Mouse (Mus musculus) MEL (cell line): ENCODE measurements around the gene Acot7.

Source experiments
- ELF1 ChIP-seq: IDR thresholded peaks from 2 replicates; pipeline ENCODE4 v1.6.1; 2014; ENCODE audit warnings: low read depth, mild to moderate bottlenecking, inconsistent platforms, low read length, improper control_type of control experiment, moderate library complexity
- EP300 ChIP-seq, 2 experiments: IDR thresholded peaks; 2 replicates each; pipeline ENCODE4 v1.6.1; 2011; ENCODE audit warnings: improper control_type of control experiment in 2 of 2, low read length in 2 of 2, low read depth in 1 of 2, mild to moderate bottlenecking in 1 of 2
- HCFC1 ChIP-seq: IDR thresholded peaks from 2 replicates; pipeline ENCODE4 v1.6.1; 2012; ENCODE audit warnings: low read depth, mild to moderate bottlenecking, inconsistent platforms, low read length, improper control_type of control experiment, moderate library complexity
- MXI1 ChIP-seq: IDR thresholded peaks from 2 replicates; pipeline ENCODE4 v1.6.1; 2011; ENCODE audit warnings: mild to moderate bottlenecking, low read depth, low read length, improper control_type of control experiment
- MYC ChIP-seq: IDR thresholded peaks from 2 replicates; pipeline ENCODE4 v1.6.1; 2011; ENCODE audit warnings: low read depth, mild to moderate bottlenecking, low read length, improper control_type of control experiment, moderate library complexity
- TCF12 ChIP-seq: IDR thresholded peaks from 2 replicates; pipeline ENCODE4 v1.6.1; 2014; ENCODE audit warnings: low read depth, mild to moderate bottlenecking, inconsistent platforms, low read length, improper control_type of control experiment, moderate library complexity

- TF ChIP-seq EP300 (IDR thresholded peaks at IDR 0.05; ENCODE audit: low read depth in 1 of 2, low read length in 2 of 2) (no peak), HCFC1 (no peak), ELF1 (no peak), MXI1 (no peak), MYC (no peak), TCF12 (no peak)
These were observed 28.3 kb downstream of the Acot7 start for GRCm38 (mm10) chr4:152206199-152206598.
